Mouse (Mus musculus): ENCODE results near the gene Grk4. TPM values are rescaled to one million over a fixed set of nuclear protein-coding genes. Genes with fewer than 3 reads are reported as not detected.

Gene Grk4
- polyA plus RNA-seq, 1 experiment = 1.2 TPM

- TF ChIP-seq CTCF (IDR thresholded peaks at IDR 0.05; ENCODE audit: control insufficient read depth, insufficient read depth, low read length) (no peak), POLR2A (IDR thresholded peaks at IDR 0.05; ENCODE audit: borderline replicate concordance, control insufficient read depth, low read depth, low read length) (no peak)
- no peak overlapping the region for H3K4me3 ChIP-seq (replicated peaks; ENCODE audit: control insufficient read depth, low read depth, low read length)
- H3K27ac ChIP-seq (ENCODE audit: control insufficient read depth, insufficient read depth, low read depth, low read length, poor library complexity) = no peak overlapping the region
- WGBS = 61% methylated on average over 1 of the region's 1 CpGs
- no peaks in the 10 kb centered on the region for H3K4me1 ChIP-seq (ENCODE audit: control insufficient read depth, insufficient read depth, low read length)
Observed at GRCm38 (mm10) chr5:34730255-34730654, 70.1 kb downstream of the Grk4 start.

- 40% methylated on average over 3 of the region's 3 CpGs for WGBS
- H3K4me1 ChIP-seq (ENCODE audit: control insufficient read depth, insufficient read depth, low read length) = no peaks in the 10 kb centered on the region
- no peak for TF ChIP-seq POLR2A (IDR thresholded peaks at IDR 0.05; ENCODE audit: borderline replicate concordance, control insufficient read depth, low read depth, low read length)
- no peak overlapping the region for H3K27ac ChIP-seq (ENCODE audit: control insufficient read depth, insufficient read depth, low read depth, low read length, poor library complexity)
- no peak overlapping the region for H3K4me3 ChIP-seq (replicated peaks; ENCODE audit: control insufficient read depth, low read depth, low read length)
Observed at GRCm38 (mm10) chr5:34751477-34751876, 91.3 kb downstream of the Grk4 start.

DNA sequence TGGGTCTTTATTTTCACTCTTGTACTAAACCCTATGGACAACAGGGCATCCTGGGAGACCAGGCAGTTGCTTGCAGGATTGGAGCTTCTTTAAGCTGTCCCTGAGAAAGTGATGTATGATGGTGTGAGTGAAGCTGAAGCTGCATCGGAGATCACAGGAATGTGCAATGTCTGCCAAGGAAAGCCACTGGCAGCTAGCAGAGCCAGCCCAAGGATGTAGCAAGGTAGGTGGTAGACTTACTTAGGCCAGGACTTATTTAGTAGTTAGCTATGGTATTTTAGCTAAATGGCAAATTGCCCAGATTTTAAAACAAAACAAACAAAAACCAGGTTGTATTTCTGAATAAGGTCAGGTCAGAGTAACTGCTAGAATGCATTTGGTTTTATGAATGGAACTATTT lies 98.6 kb downstream of the Grk4 start:
- Histone ChIP-seq H3K4me1 (ENCODE audit: control insufficient read depth, insufficient read depth, low read length) (no peaks in the 10 kb centered on the region; the same call in 1 of the 2 replicates), H3K27ac (ENCODE audit: control insufficient read depth, insufficient read depth, low read depth, low read length, poor library complexity) (no peak overlapping the region), H3K4me3 (replicated peaks; ENCODE audit: control insufficient read depth, low read depth, low read length) (no peak overlapping the region)
- 87% methylated on average over 1 of the region's 1 CpGs for WGBS
- TF ChIP-seq CTCF (IDR thresholded peaks at IDR 0.05; ENCODE audit: control insufficient read depth, insufficient read depth, low read length) (no peak), POLR2A (IDR thresholded peaks at IDR 0.05; ENCODE audit: borderline replicate concordance, control insufficient read depth, low read depth, low read length) (no peak)

GRCm38 (mm10) chr5:34760850-34761508 lies 100.8 kb downstream of the Grk4 start:
- Histone ChIP-seq H3K27ac (ENCODE audit: control insufficient read depth, insufficient read depth, low read depth, low read length, poor library complexity) (peak overlapping the region; percentile 59), H3K4me1 (ENCODE audit: control insufficient read depth, insufficient read depth, low read length) (no peaks in the 10 kb centered on the region; the same call in 1 of the 2 replicates), H3K4me3 (replicated peaks; ENCODE audit: control insufficient read depth, low read depth, low read length) (peak overlapping the region; percentile 95)
- WGBS = 1% methylated on average over 19 of the region's 19 CpGs
- no peak for TF ChIP-seq CTCF (IDR thresholded peaks at IDR 0.05; ENCODE audit: control insufficient read depth, insufficient read depth, low read length)
- no peak for TF ChIP-seq POLR2A (IDR thresholded peaks at IDR 0.05; ENCODE audit: borderline replicate concordance, control insufficient read depth, low read depth, low read length)

DNA sequence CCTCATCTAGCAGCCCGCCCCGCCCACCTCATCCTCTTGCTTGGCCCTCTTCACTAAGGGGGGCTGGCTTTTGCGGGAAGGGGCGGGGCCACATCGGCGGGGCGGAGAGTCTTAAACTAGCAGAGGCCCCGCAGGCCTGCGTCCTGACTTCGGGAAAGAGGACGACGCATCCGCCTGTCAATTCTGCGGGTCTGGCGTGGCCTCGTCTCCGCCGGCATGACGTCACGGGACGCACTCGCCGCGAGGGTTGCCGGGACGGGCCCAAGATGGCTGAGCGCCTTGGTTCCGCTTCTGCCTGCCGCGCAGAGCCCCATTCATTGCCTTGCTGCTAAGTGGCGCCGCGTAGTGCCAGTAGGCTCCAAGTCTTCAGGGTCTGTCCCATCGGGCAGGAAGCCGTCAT lies 101.3 kb downstream of the Grk4 start, which contains the start of gene Htt:
TSS of gene Htt (plus strand) at position 232 of the 400 bp plus-strand sequence.
- Histone ChIP-seq H3K27ac (ENCODE audit: control insufficient read depth, insufficient read depth, low read depth, low read length, poor library complexity) (peak within 1 kb of the TSS; percentile 61), H3K4me1 (ENCODE audit: control insufficient read depth, insufficient read depth, low read length) (no peaks in the 10 kb centered on the region; the same call in 1 of the 2 replicates), H3K4me3 (replicated peaks; ENCODE audit: control insufficient read depth, low read depth, low read length) (peak within 1 kb of the TSS; percentile 95)
- TF ChIP-seq POLR2A (IDR thresholded peaks at IDR 0.05; ENCODE audit: borderline replicate concordance, control insufficient read depth, low read depth, low read length) (peak; percentile 94), CTCF (IDR thresholded peaks at IDR 0.05; ENCODE audit: control insufficient read depth, insufficient read depth, low read length) (no peak)
- under 1% methylated on average over 35 of the region's 35 CpGs for WGBS

DNA sequence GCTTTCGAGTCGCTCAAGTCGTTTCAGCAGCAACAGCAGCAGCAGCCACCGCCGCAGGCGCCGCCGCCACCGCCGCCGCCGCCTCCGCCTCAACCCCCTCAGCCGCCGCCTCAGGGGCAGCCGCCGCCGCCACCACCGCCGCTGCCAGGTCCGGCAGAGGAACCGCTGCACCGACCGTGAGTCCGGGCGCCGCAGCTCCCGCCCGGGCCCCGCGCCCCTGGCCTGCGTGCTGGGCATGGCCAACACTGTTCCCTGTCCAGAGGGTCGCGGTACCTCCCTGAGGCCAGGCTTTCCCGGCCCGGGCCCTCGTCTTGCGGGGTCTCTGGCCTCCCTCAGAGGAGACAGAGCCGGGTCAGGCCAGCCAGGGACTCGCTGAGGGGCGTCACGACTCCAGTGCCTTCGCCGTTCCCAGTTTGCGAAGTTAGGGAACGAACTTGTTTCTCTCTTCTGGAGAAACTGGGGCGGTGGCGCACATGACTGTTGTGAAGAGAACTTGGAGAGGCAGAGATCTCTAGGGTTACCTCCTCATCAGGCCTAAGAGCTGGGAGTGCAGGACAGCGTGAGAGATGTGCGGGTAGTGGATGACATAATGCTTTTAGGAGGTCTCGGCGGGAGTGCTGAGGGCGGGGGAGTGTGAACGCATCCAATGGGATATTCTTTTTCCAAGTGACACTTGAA lies 101.9 kb downstream of the Grk4 start:
- WGBS = 1% methylated on average over 54 of the region's 54 CpGs
- Histone ChIP-seq H3K4me3 (replicated peaks; ENCODE audit: control insufficient read depth, low read depth, low read length) (peak overlapping the region; percentile 95), H3K4me1 (ENCODE audit: control insufficient read depth, insufficient read depth, low read length) (no peaks in the 10 kb centered on the region; the same call in 1 of the 2 replicates), H3K27ac (ENCODE audit: control insufficient read depth, insufficient read depth, low read depth, low read length, poor library complexity) (peak overlapping the region; percentile 61)
- no peak for TF ChIP-seq CTCF (IDR thresholded peaks at IDR 0.05; ENCODE audit: control insufficient read depth, insufficient read depth, low read length)
- no peak for TF ChIP-seq POLR2A (IDR thresholded peaks at IDR 0.05; ENCODE audit: borderline replicate concordance, control insufficient read depth, low read depth, low read length)

GRCm38 (mm10) chr5:34771818-34772217 lies 111.6 kb downstream of the Grk4 start:
- Histone ChIP-seq H3K4me1 (ENCODE audit: control insufficient read depth, insufficient read depth, low read length) (peaks cover 5% of the 10 kb centered on the region), H3K4me3 (replicated peaks; ENCODE audit: control insufficient read depth, low read depth, low read length) (no peak overlapping the region), H3K27ac (ENCODE audit: control insufficient read depth, insufficient read depth, low read depth, low read length, poor library complexity) (no peak overlapping the region)
- no peak for TF ChIP-seq CTCF (IDR thresholded peaks at IDR 0.05; ENCODE audit: control insufficient read depth, insufficient read depth, low read length)
- no peak for TF ChIP-seq POLR2A (IDR thresholded peaks at IDR 0.05; ENCODE audit: borderline replicate concordance, control insufficient read depth, low read depth, low read length)
- 44% methylated on average over 3 of the region's 3 CpGs for WGBS

- Histone ChIP-seq H3K4me1 (ENCODE audit: control insufficient read depth, insufficient read depth, low read length) (peaks cover 5% of the 10 kb centered on the region), H3K27ac (ENCODE audit: control insufficient read depth, insufficient read depth, low read depth, low read length, poor library complexity) (no peak overlapping the region), H3K4me3 (replicated peaks; ENCODE audit: control insufficient read depth, low read depth, low read length) (no peak overlapping the region)
- WGBS = 85% methylated on average over 4 of the region's 4 CpGs
- no peak for TF ChIP-seq POLR2A (IDR thresholded peaks at IDR 0.05; ENCODE audit: borderline replicate concordance, control insufficient read depth, low read depth, low read length)
- TF ChIP-seq CTCF (IDR thresholded peaks at IDR 0.05; ENCODE audit: control insufficient read depth, insufficient read depth, low read length) = no peak
Observed at GRCm38 (mm10) chr5:34772696-34773245, 112.6 kb downstream of the Grk4 start.
